22 mouse cellular contexts compared by ENCODE assay signal in the genomic region with DNA sequence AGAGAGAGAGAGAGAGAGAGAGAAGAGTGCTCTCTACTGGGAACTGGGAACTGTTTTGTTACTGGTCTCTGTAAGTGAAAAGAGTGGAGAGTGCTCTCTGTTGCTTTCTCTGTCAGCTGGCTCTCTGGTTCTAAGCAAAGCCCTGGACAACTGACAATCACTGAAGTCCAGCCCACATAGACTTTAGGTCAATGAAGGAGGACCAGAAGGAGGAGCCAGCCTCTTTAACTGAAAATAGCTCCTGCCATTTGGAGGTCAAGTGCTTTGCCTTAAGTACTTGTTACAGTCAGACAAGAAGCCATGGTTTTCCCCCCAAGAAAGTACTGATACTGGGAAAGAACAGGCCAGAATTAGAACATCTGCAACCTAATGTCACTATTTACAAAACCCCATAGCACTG.
DNase-seq lines count a peak whose midpoint lies in the region; TF ChIP-seq lines count a peak whose summit lies in the region.
"Had no signal": no experiment of that assay in that cellular context is flagged by ENCODE, and none has a peak within 500 bp of the region (broad histone marks: within the 10 kb centered on the region; RNA-seq: fewer than 3 reads in every experiment).

No protein-coding gene starts in this region.

- TF ChIP-seq CTCF in liver, adult 2 months (IDR thresholded peaks at IDR 0.05; ENCODE audit: low read depth, low read length) = no peak

- H3K9ac ChIP-seq in liver, adult 2 months (ENCODE audit: low read depth, low read length) = no peak overlapping the region
- H3K9ac ChIP-seq: embryonic facial prominence, embryonic 13.5 days; embryonic facial prominence, embryonic 15.5 days; forebrain, embryonic 13.5 days; forebrain, embryonic 15.5 days had no signal

- peak; percentile 6 for DNase-seq in liver, adult 2 months (ENCODE audit: extremely low read depth, low read depth, low spot score)
- DNase-seq in liver (no peak), adipocyte (ENCODE audit: low spot score) (peak; percentile 71)
- peak; percentile 20 for DNase-seq in lung, postnatal 10 days
- no peak for DNase-seq in lung, postnatal 14 days
- peak; percentile 66 for DNase-seq in lung, postnatal 36 days
- DNase-seq in urinary bladder, adult 2 months (ENCODE audit: low spot score) = no peak
- DNase-seq: adrenal gland, adult 8-10 months; adrenal gland, postnatal 14 days; adrenal gland, postnatal 36 days; cerebellum, adult 11-12 months; cerebellum, adult 2 months; cerebellum, adult 9-10 months; cerebellum, postnatal 10 days; cerebellum, postnatal 25 days; embryo, embryonic 11 days had no signal

- no peaks in the 10 kb centered on the region for H3K36me3 ChIP-seq in liver, adult 2 months (ENCODE audit: control insufficient read depth, insufficient read depth, low read length)
- H3K36me3 ChIP-seq: embryonic facial prominence, embryonic 13.5 days; embryonic facial prominence, embryonic 15.5 days; forebrain, embryonic 10.5 days; forebrain, embryonic 15.5 days had no signal

- no peak for TF ChIP-seq POLR2A in liver, adult 2 months (IDR thresholded peaks at IDR 0.05; ENCODE audit: extremely low read depth, insufficient read depth, low read length)

- H3K4me1 ChIP-seq in liver, adult 2 months (ENCODE audit: control insufficient read depth, insufficient read depth, low read length) = no peaks in the 10 kb centered on the region
- H3K4me1 ChIP-seq: embryonic facial prominence, embryonic 13.5 days; embryonic facial prominence, embryonic 15.5 days; forebrain, embryonic 10.5 days; forebrain, embryonic 13.5 days; forebrain, embryonic 15.5 days had no signal

- no peak overlapping the region for H3K27ac ChIP-seq in liver, adult 2 months (replicated peaks; ENCODE audit: insufficient read depth, low read depth, low read length)
- H3K27ac ChIP-seq: embryonic facial prominence, embryonic 13.5 days; embryonic facial prominence, embryonic 15.5 days; forebrain, embryonic 10.5 days; forebrain, embryonic 13.5 days; forebrain, embryonic 15.5 days had no signal

- no peaks in the 10 kb centered on the region for H3K27me3 ChIP-seq in liver, adult 2 months (ENCODE audit: control insufficient read depth, insufficient read depth, low read length)
- H3K27me3 ChIP-seq: embryonic facial prominence, embryonic 13.5 days; embryonic facial prominence, embryonic 15.5 days; forebrain, embryonic 13.5 days; forebrain, embryonic 15.5 days had no signal

- H3K4me3 ChIP-seq in liver, adult 2 months (ENCODE audit: insufficient read depth, low read depth, low read length) = no peak overlapping the region
- H3K4me3 ChIP-seq: embryonic facial prominence, embryonic 13.5 days; embryonic facial prominence, embryonic 15.5 days; erythroblast, embryonic 14.5 days; forebrain, embryonic 10.5 days; forebrain, embryonic 13.5 days; forebrain, embryonic 15.5 days had no signal

- H3K79me2 ChIP-seq in liver, adult 2 months (ENCODE audit: control insufficient read depth, insufficient read depth, low read length) = no peaks in the 10 kb centered on the region

Comparison
In these comparisons a context has a peak if more than half of its experiments do, and no peak if none do; other contexts are left out.
1. DNase-seq: peak in liver, adult 2 months (single experiment), lung, postnatal 10 days (single experiment), adipocyte (single experiment) and lung, postnatal 36 days (single experiment); none in liver (single experiment), lung, postnatal 14 days (single experiment) and urinary bladder, adult 2 months (single experiment).